Mouse (Mus musculus) C2C12 (cell line): ENCODE measurements around the gene Lrtm1.

Source experiments
- CTCF ChIP-seq: IDR thresholded peaks from one replicate; pipeline ENCODE4 v1.5.1; 2011; ENCODE audit not compliant: control insufficient read depth, insufficient read depth, insufficient read length
- MAX ChIP-seq: IDR thresholded peaks from one replicate; pipeline ENCODE4 v1.6.1; 2011; ENCODE audit warnings: mild to moderate bottlenecking, control low read depth
- MYOG ChIP-seq: IDR thresholded peaks from one replicate; pipeline ENCODE4 v1.6.1; 2011; ENCODE audit not compliant: control insufficient read depth, insufficient read length; ENCODE audit errors: extremely low read depth

GRCm38 (mm10) chr14:29061491-29061890 is 43.5 kb downstream of the Lrtm1 start:
- TF ChIP-seq CTCF (no peak), MYOG (no peak), MAX (no peak)
